Mouse (Mus musculus) embryonic facial prominence, embryonic 11.5 days (tissue): ENCODE data around the gene Ccdc32. TPM values are rescaled to one million over a fixed set of nuclear protein-coding genes. Genes with fewer than 3 reads are reported as not detected.

Experiments
- ATAC-seq: fragments of 200-750 bp; cut with Nextera tagmentation; replicated peaks from 2 replicates; pipeline ENCODE4 v1.8.0; 2017; ENCODE audit warnings: low read depth; ENCODE audit not compliant: insufficient number of reproducible peaks, low FRiP score, low TSS enrichment
- DNase-seq: peaks from one replicate; pipeline ENCODE4 v3.0.0-alpha.2; 2015; ENCODE audit warnings: low spot score
- H3K27ac ChIP-seq: fragments of 300-500 bp; sonication (generic); replicated peaks from 2 replicates; pipeline ENCODE4 v1.5.1; 2014; ENCODE audit warnings: mild to moderate bottlenecking, low read depth, low read length, control low read depth
- H3K27me3 ChIP-seq: fragments of 300-500 bp; sonication (generic); 2 replicates; pipeline ENCODE4 v1.6.1; 2014; ENCODE audit warnings: mild to moderate bottlenecking, low read length, moderate library complexity, mixed read lengths; ENCODE audit not compliant: control insufficient read depth, insufficient read depth
- H3K36me3 ChIP-seq: fragments of 300-500 bp; sonication (generic); replicated peaks from 2 replicates; pipeline ENCODE4 v1.6.1; 2014; ENCODE audit warnings: low read depth, mild to moderate bottlenecking, low read length, moderate library complexity, mixed read lengths; ENCODE audit not compliant: control insufficient read depth, insufficient read depth
- H3K4me1 ChIP-seq: fragments of 300-500 bp; sonication (generic); 2 replicates; pipeline ENCODE4 v1.6.1; 2014; ENCODE audit warnings: low read length, mixed read lengths; ENCODE audit not compliant: control insufficient read depth, insufficient read depth
- H3K4me2 ChIP-seq: fragments of 300-500 bp; sonication (generic); 2 replicates; pipeline ENCODE4 v1.6.1; 2014; ENCODE audit warnings: low read depth, mild to moderate bottlenecking, control low read depth, low read length, moderate library complexity
- H3K4me3 ChIP-seq: fragments of 300-500 bp; sonication (generic); 2 replicates; pipeline ENCODE4 v1.5.1; 2014; ENCODE audit warnings: low read depth, low read length, control low read depth
- H3K9ac ChIP-seq: fragments of 300-500 bp; sonication (generic); replicated peaks from 2 replicates; pipeline ENCODE4 v1.6.1; 2014; ENCODE audit warnings: mild to moderate bottlenecking, control low read depth, low read length
- H3K9me3 ChIP-seq: fragments of 300-500 bp; sonication (generic); replicated peaks from 2 replicates; pipeline ENCODE4 v1.6.1; 2016; ENCODE audit warnings: mild to moderate bottlenecking, low read length, inconsistent platforms, mixed read lengths; ENCODE audit not compliant: control insufficient read depth
- WGBS: fragments of 180-500 bp; shearing (Covaris S2); extraction: QIAGEN DNeasy Blood & Tissue Kit; methylation state at CpG from one replicate; pipeline ENCODE4 v1.1.7; 2014; 5-methylcytosine and 5-hydroxymethylcytosine counted together
- polyA plus RNA-seq: library from polyadenylated mRNA; unstranded; fragments of >200 nt; fragmentation: Nextera tagmentation; extraction: Ambion mirVana; gene quantifications from 2 replicates; pipeline ENCODE4 v1.2.1, GENCODE M21; 2014

Gene Ccdc32
- polyA plus RNA-seq: 22.6 and 26.4 TPM in 2 replicates

DNA sequence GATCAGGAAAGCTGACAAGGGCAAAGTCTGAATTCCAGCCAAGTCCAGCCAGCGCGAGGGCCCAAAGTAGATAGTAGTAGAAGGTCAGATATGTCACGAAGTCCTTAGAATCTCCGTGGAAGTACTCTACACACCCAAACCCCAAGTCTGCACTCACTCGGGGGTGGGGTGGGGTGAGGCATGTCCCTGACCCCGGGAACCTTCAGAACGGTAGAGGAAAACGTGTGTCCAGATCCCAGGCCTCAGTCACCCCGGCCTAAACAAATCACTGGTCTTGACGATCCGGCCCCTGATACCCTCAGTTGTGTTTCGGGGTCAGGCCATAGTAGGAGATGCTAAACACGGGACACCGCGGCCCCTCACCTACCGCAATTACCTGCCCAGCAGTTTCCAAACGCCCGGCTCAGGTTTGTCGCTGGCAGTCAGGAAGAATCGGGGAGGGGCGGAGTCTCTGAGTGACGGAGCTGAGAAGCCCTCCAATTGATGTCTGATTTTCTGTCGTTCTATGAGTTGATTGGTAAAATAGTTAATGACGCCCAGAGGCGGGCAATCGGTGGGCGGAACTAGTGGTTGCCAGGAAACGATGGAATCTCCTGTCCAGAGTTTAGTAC is at the start of gene Ccdc32:
TSS of gene Ccdc32 (minus strand) at position 453 of the 611 bp plus-strand sequence.
- Histone ChIP-seq H3K4me1 (no peaks in the 10 kb centered on the region), H3K4me3 (peak within 1 kb of the TSS; percentile 65), H3K27ac (no peak within 1 kb of the TSS), H3K4me2 (peak within 1 kb of the TSS; percentile 82), H3K9me3 (no peaks in the 10 kb centered on the region), H3K9ac (peak within 1 kb of the TSS; percentile 57), H3K27me3 (no peaks in the 10 kb centered on the region), H3K36me3 (no peaks in the 10 kb centered on the region)
- ATAC-seq (peak; percentile 86), DNase-seq (peak; percentile 98)
- WGBS: 1% methylated on average over 28 of the region's 28 CpGs

DNA sequence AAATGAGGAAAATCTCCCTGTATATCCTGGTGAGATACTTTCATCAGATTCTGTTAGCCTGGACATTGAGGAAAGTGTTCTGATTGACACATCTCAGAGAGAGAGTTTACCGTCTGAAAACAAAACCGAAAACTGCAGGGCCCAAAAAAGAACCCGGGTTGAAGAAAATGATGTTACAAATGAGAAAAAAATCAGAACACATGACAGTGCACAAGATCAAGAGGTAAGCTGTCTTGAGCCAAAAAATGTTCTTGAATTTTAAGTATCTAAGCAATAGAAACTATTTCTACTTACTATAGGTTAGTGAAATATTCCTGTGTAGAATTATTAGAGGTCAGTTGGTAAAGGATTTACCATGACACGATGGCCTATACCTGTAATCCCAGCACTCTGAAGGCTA is 43.2 kb upstream of the Ccdc32 start:
- 90% methylated on average over 4 of the region's 4 CpGs for WGBS
- no peak overlapping the region for H3K4me3 ChIP-seq
- H3K27ac ChIP-seq: no peak overlapping the region
- no peak for DNase-seq
- no peak overlapping the region for H3K9ac ChIP-seq
- H3K4me2 ChIP-seq: no peak overlapping the region
- H3K9me3 ChIP-seq: no peaks in the 10 kb centered on the region
- H3K27me3 ChIP-seq: no peaks in the 10 kb centered on the region
- H3K4me1 ChIP-seq: no peaks in the 10 kb centered on the region
- no peak for ATAC-seq
- H3K36me3 ChIP-seq: no peaks in the 10 kb centered on the region

DNA sequence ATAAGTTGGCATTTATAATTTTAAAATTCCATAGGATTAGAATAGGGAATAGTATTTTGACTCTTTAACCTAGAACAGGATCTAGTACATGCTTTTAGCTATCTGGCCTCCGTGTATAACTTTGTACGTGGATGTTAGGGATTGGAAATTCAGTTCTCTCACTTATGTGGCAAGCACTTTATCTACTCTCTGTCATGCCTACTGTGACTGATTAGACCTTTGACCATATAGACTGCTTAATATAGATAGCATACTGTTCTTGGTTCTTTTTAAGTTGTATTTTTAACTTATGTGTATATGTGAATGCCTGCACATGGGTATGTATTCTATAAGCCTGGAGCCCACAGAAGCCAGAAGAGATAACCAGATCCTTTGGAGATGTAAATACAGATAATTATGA is 30.9 kb upstream of the Ccdc32 start:
- Histone ChIP-seq H3K4me2 (no peak overlapping the region), H3K27ac (no peak overlapping the region), H3K27me3 (no peaks in the 10 kb centered on the region), H3K36me3 (no peaks in the 10 kb centered on the region), H3K4me1 (no peaks in the 10 kb centered on the region), H3K9ac (no peak overlapping the region), H3K9me3 (no peaks in the 10 kb centered on the region), H3K4me3 (no peak overlapping the region)
- WGBS: 85% methylated on average over 2 of the region's 2 CpGs
- no peak for DNase-seq
- ATAC-seq: no peak

DNA sequence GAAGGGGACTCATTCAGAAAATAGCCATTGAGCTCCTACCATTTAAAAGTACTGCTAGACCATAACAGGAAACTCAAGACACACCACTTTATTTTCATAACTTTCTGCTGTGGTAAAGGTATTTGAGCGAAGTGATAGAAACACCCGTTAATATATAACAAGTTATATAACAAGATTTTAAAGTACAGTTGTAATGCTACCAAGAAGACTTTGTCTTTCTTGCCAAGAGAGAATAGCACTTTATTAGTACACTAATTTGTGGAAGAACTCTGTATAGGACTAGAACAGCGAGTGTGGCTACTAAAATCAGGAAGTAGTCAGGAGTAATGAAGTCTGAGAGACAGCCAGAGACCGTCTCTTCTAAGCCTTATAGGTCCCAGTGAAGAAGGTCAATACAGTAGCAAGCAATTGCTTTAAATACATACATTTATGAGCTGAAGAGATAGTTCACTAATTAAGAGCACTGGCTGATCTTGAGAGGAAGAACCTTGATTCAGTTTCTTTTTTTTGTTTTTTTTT is 21.0 kb upstream of the Ccdc32 start:
- no peaks in the 10 kb centered on the region for H3K27me3 ChIP-seq
- no peak overlapping the region for H3K4me3 ChIP-seq
- WGBS: 91% methylated on average over 4 of the region's 4 CpGs
- H3K9me3 ChIP-seq: no peaks in the 10 kb centered on the region
- ATAC-seq (no peak), DNase-seq (no peak)
- H3K4me2 ChIP-seq: no peak overlapping the region
- no peak overlapping the region for H3K9ac ChIP-seq
- H3K36me3 ChIP-seq: no peaks in the 10 kb centered on the region
- H3K4me1 ChIP-seq: no peaks in the 10 kb centered on the region
- H3K27ac ChIP-seq: no peak overlapping the region

DNA sequence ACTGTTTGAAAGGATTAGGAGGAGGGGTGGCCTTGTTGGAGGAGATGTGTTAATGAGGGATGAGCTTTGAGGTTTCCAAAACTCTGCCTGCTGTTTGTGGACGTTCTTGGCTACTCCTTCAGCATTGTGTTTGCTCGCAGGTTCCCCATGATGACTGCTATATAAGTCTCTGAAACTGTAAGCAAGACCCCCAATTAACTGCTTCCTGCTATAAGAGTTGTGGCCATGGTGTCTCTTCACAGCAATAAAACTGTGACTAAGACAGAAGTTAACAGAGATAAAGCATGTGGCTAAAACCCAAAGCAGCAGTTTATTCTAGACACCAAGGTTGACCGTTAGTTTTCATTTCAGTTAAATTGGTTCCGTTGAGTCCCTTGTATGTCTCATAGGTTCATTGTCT is 18.7 kb upstream of the Ccdc32 start:
- Histone ChIP-seq H3K36me3 (no peaks in the 10 kb centered on the region), H3K4me1 (no peaks in the 10 kb centered on the region), H3K9ac (peak overlapping the region; percentile 76), H3K9me3 (no peaks in the 10 kb centered on the region), H3K27ac (no peak overlapping the region), H3K4me2 (peak overlapping the region; percentile 42), H3K4me3 (peak overlapping the region; percentile 74), H3K27me3 (no peaks in the 10 kb centered on the region)
- DNase-seq (peak; percentile 21), ATAC-seq (no peak)
- WGBS: 24% methylated on average over 4 of the region's 4 CpGs

DNA sequence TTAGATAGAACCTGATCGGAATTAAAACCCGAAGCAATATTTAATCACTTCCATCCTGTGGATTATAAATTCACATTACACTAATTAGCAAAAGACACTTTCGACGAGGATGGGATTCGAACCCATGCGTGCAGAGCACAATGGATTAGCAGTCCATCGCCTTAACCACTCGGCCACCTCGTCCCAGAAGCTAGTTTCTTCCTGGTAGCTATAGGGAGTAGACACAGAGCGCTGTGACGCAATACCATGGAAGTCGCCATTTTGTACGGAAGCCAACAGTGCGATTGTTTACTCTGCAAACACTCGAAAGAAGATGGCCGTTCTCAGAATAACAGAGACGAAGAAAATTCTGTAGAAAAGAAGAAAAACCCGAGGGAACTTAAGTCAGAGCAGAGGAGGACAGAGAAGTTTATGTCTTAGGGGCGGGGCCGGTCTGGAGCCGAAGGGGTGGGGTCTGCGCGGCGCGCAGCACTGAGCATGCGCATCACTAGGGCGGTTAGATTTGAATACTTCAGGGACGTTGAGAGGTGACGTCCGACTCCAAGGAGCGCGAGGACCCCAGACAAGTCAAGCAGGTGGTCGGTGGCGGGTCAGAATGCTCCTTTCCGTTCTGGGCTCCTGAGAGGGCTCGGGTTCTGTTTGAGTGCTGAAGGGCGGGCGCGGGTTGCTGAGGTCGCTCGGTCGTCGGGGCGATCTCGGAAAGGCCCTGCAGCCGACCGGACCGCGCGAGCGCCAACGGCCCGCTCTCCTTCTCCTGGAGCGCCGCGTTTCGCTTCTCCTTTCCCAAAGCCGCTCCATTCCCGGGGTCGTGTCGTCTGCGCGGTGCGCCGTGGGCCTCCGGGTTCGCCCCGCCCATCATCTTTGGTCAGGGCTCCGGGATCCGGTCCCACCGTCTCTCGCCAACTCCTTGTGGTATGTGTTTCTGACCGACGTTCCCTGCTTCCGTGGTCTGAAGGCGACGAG is 17.7 kb upstream of the Ccdc32 start, which contains the start of gene Knl1:
TSS of gene Knl1 (plus strand) at position 471 of the 963 bp plus-strand sequence.
- Histone ChIP-seq H3K4me2 (peak within 1 kb of the TSS; percentile 42), H3K4me3 (peak within 1 kb of the TSS; percentile 74), H3K9me3 (no peaks in the 10 kb centered on the region), H3K9ac (peak within 1 kb of the TSS; percentile 76), H3K36me3 (no peaks in the 10 kb centered on the region), H3K27ac (peak within 1 kb of the TSS; percentile 77), H3K4me1 (no peaks in the 10 kb centered on the region), H3K27me3 (no peaks in the 10 kb centered on the region)
- under 1% methylated on average over 77 of the region's 77 CpGs for WGBS
- peak; percentile 97 for DNase-seq
- peak; percentile 95 for ATAC-seq

DNA sequence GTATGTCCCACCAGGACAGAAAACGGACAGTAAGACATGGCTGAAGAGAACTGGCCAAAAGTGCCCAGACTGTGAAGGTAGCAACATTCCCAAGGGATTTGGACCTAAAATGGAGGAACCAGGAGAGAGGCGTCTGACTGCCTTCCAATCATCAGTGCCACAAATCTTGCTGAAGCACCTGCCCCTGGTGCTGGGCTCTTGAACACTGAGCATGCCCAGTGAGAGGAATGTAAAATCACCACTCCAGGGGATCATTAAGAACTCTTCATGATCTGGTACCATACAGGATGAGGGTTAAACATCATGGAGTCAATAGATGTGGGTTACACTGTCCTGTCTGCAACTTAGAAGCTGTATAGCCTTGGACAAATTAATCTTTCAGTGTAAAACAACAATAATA is 16.0 kb upstream of the Ccdc32 start:
- Histone ChIP-seq H3K4me3 (no peak overlapping the region), H3K4me2 (no peak overlapping the region), H3K4me1 (no peaks in the 10 kb centered on the region), H3K9ac (no peak overlapping the region), H3K27me3 (no peaks in the 10 kb centered on the region), H3K27ac (no peak overlapping the region), H3K9me3 (no peaks in the 10 kb centered on the region), H3K36me3 (no peaks in the 10 kb centered on the region)
- ATAC-seq (no peak), DNase-seq (no peak)
- WGBS: 64% methylated on average over 2 of the region's 2 CpGs

DNA sequence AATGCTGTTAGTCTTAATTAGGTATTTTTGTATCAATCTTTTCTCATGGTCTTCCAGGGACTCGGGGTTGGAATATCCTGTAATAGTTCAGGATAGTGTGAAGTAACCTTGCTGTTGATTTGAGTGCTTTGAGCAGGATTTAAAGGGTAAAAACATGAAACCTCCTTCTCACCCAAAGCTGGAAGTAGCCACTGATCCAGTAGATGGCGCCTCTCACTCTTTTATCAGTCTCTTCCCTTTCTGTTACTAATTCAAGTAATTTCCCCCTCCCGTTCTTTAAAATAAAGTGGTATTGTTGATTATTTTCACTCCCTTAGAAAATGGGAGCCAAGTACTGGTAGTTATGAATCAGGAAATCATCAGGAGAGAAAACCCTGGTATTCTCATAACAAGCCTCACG is 11.7 kb upstream of the Ccdc32 start:
- Histone ChIP-seq H3K4me3 (no peak overlapping the region), H3K36me3 (no peaks in the 10 kb centered on the region; the same call in 1 of the 2 replicates), H3K4me2 (no peak overlapping the region)

More for the DNA sequence above, 11.7 kb upstream of the Ccdc32 start:
- H3K27me3 ChIP-seq: no peaks in the 10 kb centered on the region
- H3K9ac ChIP-seq: no peak overlapping the region
- H3K4me1 ChIP-seq: no peaks in the 10 kb centered on the region
- 51% methylated on average over 4 of the region's 4 CpGs for WGBS
- DNase-seq: peak; percentile 57
- no peak for ATAC-seq
- no peaks in the 10 kb centered on the region for H3K9me3 ChIP-seq
- no peak overlapping the region for H3K27ac ChIP-seq
